Mouse (Mus musculus) CH12.LX (cell line): ENCODE data around the gene Snx9. TPM values are rescaled to one million over a fixed set of nuclear protein-coding genes. Genes with fewer than 3 reads are reported as not detected.

Experiments
- DNase-seq: peaks from one replicate; pipeline ENCODE4 v3.0.0-alpha.2; 2013; ENCODE audit errors: extremely low read depth
- H3K27ac ChIP-seq: 2 replicates; pipeline ENCODE4 v1.5.1; 2012; ENCODE audit warnings: low read depth, mild to moderate bottlenecking, control low read depth, moderate library complexity; ENCODE audit not compliant: insufficient read depth
- H3K27me3 ChIP-seq: replicated peaks from 2 replicates; pipeline ENCODE3; 2012; ENCODE audit warnings: inconsistent platforms
- H3K36me3 ChIP-seq, 2 experiments: replicated peaks in 1 of 2; 2 replicates each; pipeline versions ENCODE3 to v1.6.1; 2012; ENCODE audit warnings: inconsistent platforms in 1 of 2, low read length in 1 of 2, mild to moderate bottlenecking in 1 of 2, mixed read lengths in 1 of 2, moderate library complexity in 1 of 2; ENCODE audit not compliant: control insufficient read depth in 1 of 2, insufficient read depth in 1 of 2
- H3K4me1 ChIP-seq, 2 experiments: 2 replicates each; pipeline ENCODE4 v1.6.1; 2012; ENCODE audit warnings: inconsistent platforms in 1 of 2, moderate library complexity in 1 of 2; ENCODE audit not compliant: insufficient read depth in 2 of 2, control insufficient read depth in 1 of 2
- H3K4me2 ChIP-seq: 2 replicates; pipeline ENCODE4 v1.6.1; 2012; ENCODE audit warnings: low read depth, mild to moderate bottlenecking, control low read depth; ENCODE audit not compliant: poor library complexity, insufficient read depth, severe bottlenecking
- H3K4me3 ChIP-seq, 3 experiments: fragments of 150-350 bp in 1 of 3; sonication (generic) in 1 of 3; replicated peaks in 1 of 3; 2 replicates each; pipeline versions ENCODE3 to v1.5.1; 2011 to 2012; ENCODE audit warnings: low read depth in 2 of 3, low read length in 2 of 3, mild to moderate bottlenecking in 2 of 3, moderate library complexity in 2 of 3, control low read depth in 1 of 3, improper control_type of control experiment in 1 of 3, inconsistent platforms in 1 of 3, mixed read lengths in 1 of 3; ENCODE audit not compliant: poor library complexity in 1 of 3
- H3K79me2 ChIP-seq: replicated peaks from 2 replicates; pipeline ENCODE4 v1.6.1; 2012; ENCODE audit warnings: mild to moderate bottlenecking, moderate library complexity; ENCODE audit not compliant: control insufficient read depth, poor library complexity, insufficient read depth, severe bottlenecking; ENCODE audit errors: extremely low read depth
- H3K9ac ChIP-seq: 2 replicates; pipeline ENCODE4 v1.6.1; 2012; ENCODE audit warnings: low read depth, mild to moderate bottlenecking, control low read depth, moderate library complexity; ENCODE audit not compliant: insufficient read depth
- H3K9me3 ChIP-seq: replicated peaks from 2 replicates; pipeline ENCODE3; 2012; ENCODE audit warnings: low read length, inconsistent platforms, mixed read lengths
- CTCF ChIP-seq, 2 experiments: IDR thresholded peaks in 1 of 2; conservative IDR thresholded peaks in 1 of 2; 2 replicates each; pipeline ENCODE4 v1.5.1; 2011 to 2012; ENCODE audit warnings: low read depth in 2 of 2, low read length in 2 of 2, improper control_type of control experiment in 1 of 2, inconsistent platforms in 1 of 2, mild to moderate bottlenecking in 1 of 2, moderate library complexity in 1 of 2
- IRF4 ChIP-seq: IDR thresholded peaks from 2 replicates; pipeline ENCODE4 v1.6.1; 2014; ENCODE audit warnings: low read depth, mild to moderate bottlenecking, inconsistent platforms, low read length, improper control_type of control experiment
- MAFK ChIP-seq: IDR thresholded peaks from 2 replicates; pipeline ENCODE4 v1.6.1; 2011; ENCODE audit warnings: low read length, improper control_type of control experiment; ENCODE audit not compliant: insufficient replicate concordance
- MEF2A ChIP-seq: IDR thresholded peaks from 2 replicates; pipeline ENCODE4 v1.6.1; 2014; ENCODE audit warnings: low read depth, mild to moderate bottlenecking, inconsistent platforms, low read length, improper control_type of control experiment, borderline replicate concordance
- NELFE ChIP-seq: IDR thresholded peaks from 2 replicates; pipeline ENCODE4 v1.6.1; 2011; ENCODE audit warnings: low read depth, low read length, improper control_type of control experiment
- UBTF ChIP-seq: IDR thresholded peaks from 2 replicates; pipeline ENCODE4 v1.6.1; 2012; ENCODE audit warnings: low read depth, mild to moderate bottlenecking, inconsistent platforms, low read length, improper control_type of control experiment, moderate library complexity
- ZKSCAN1 ChIP-seq: IDR thresholded peaks from 2 replicates; pipeline ENCODE4 v1.6.1; 2012; ENCODE audit warnings: low read depth, inconsistent platforms, low read length, improper control_type of control experiment, borderline replicate concordance
- dilution Hi-C: fragments of 300-500 bp; cut with MboI; formaldehyde crosslinking; loops from 2 replicates; pipeline ENCODE4 v1.14.3; 2020; ENCODE audit warnings: low sequenced_read_pairs; ENCODE audit not compliant: extremely low pct_unique_long_range_greater_than_20kb, extremely low pct_ligation_motif_present
- in situ Hi-C: fragments of 300-500 bp; cut with MboI; formaldehyde crosslinking; loops from 3 replicates; pipeline ENCODE4 v1.14.3; 2019; ENCODE audit warnings: low sequenced_read_pairs, low pct_ligation_motif_present, low pct_unique_long_range_greater_than_20kb, mixed read lengths
- polyA plus RNA-seq: library from polyadenylated mRNA; unstranded; fragments of >175 nt; gene quantifications from 2 replicates; pipeline ENCODE4 v1.2.1, GENCODE M21; 2012; ENCODE audit warnings: low read depth; ENCODE audit not compliant: insufficient read length
- total RNA-seq, 2 experiments: library from RNA; depleted of rRNA; stranded (reverse); fragments of 300-350 nt in 1 of 2; fragments of >200 nt in 1 of 2; gene quantifications; 2 replicates each; pipeline ENCODE4 v1.2.3; 2012 to 2014

The Snx9 gene
- total and polyA plus RNA-seq, 3 experiments = 16.3 to 26.3 (median 17.1) TPM

GRCm38 (mm10) chr17:5926710-5927109 is 85.6 kb downstream of the Snx9 start:
- no peak overlapping the region for H3K4me3 ChIP-seq

DNA sequence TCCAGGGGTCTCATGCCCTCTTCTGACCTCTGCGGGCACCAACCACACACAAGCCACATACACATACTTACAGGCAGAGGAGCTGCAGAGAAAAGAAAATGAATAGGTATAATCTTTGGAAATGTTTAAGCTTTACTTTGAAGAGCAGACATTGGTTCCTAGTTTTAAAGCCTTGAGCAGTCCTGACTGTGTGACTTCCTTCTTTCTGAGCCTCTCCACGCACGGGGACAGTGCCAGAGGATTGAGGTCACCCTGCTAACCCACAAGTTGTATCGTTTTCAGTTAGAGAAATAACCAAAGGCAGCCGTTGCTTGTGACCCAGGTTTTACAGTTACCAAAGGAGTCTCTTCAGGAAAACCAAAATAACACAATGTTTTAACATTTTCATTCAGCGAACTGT is 87.9 kb downstream of the Snx9 start:
- Histone ChIP-seq H3K36me3 (peaks cover 44 to 61% of the 10 kb centered on the region in 2 experiments), H3K27me3 (no peaks in the 10 kb centered on the region), H3K27ac (no peak overlapping the region), H3K9me3 (no peaks in the 10 kb centered on the region), H3K9ac (no peak overlapping the region), H3K4me1 (peaks cover 0 to 36% of the 10 kb centered on the region in 2 experiments; a peak in 2 of 4 replicates), H3K4me3 (no peak overlapping the region), H3K4me2 (no peak overlapping the region), H3K79me2 (no peaks in the 10 kb centered on the region)
- TF ChIP-seq UBTF = no peak
- TF ChIP-seq ZKSCAN1 = no peak
- no peak for TF ChIP-seq NELFE
- dilution Hi-C loops (no loop called here), in situ Hi-C loops (no loop called here)
- no peak for DNase-seq

More at GRCm38 (mm10) chr17:5926710-5927109, 85.6 kb downstream of the Snx9 start:
- no peak overlapping the region for H3K4me2 ChIP-seq
- no peaks in the 10 kb centered on the region for H3K9me3 ChIP-seq
- no peak overlapping the region for H3K9ac ChIP-seq
- dilution Hi-C loops (no loop called here), in situ Hi-C loops (no loop called here)
- H3K79me2 ChIP-seq = no peaks in the 10 kb centered on the region
- H3K27ac ChIP-seq = no peak overlapping the region
- peaks cover 0 to 12% of the 10 kb centered on the region in 2 experiments; a peak in 2 of 4 replicates for H3K4me1 ChIP-seq
- DNase-seq = no peak
- no peaks in the 10 kb centered on the region for H3K27me3 ChIP-seq
- TF ChIP-seq MEF2A = no peak
- no peak for TF ChIP-seq CTCF (conservative IDR thresholded peaks at IDR 0.05 in 1 of 2, IDR thresholded peaks at IDR 0.05 in 1 of 2; ENCODE audit: low read depth in 2 of 2, low read length in 2 of 2)
- H3K36me3 ChIP-seq = peaks cover 55 to 80% of the 10 kb centered on the region in 2 experiments

- H3K27ac ChIP-seq = no peak overlapping the region
- H3K9ac ChIP-seq = no peak overlapping the region
- no peaks in the 10 kb centered on the region for H3K27me3 ChIP-seq
- in situ Hi-C loops (no loop called here), dilution Hi-C loops (no loop called here)
- DNase-seq = no peak
- peaks cover 11 to 56% of the 10 kb centered on the region in 2 experiments; a peak in 3 of 4 replicates for H3K4me1 ChIP-seq
- no peak overlapping the region for H3K4me3 ChIP-seq
- no peaks in the 10 kb centered on the region for H3K9me3 ChIP-seq
- 0 out of 2 replicates have a peak, but pooled peaks have one; percentile 18 for TF ChIP-seq IRF4
- TF ChIP-seq MAFK = no peak
- peaks cover 25 to 36% of the 10 kb centered on the region in 2 experiments for H3K36me3 ChIP-seq
- H3K4me2 ChIP-seq = no peak overlapping the region
- no peaks in the 10 kb centered on the region for H3K79me2 ChIP-seq
These were observed 91.0 kb downstream of the Snx9 start for GRCm38 (mm10) chr17:5932161-5932560.
